Mouse (Mus musculus) forebrain, embryonic 15.5 days (tissue): ENCODE results near the gene Hoxa5. TPM values are rescaled to one million over a fixed set of nuclear protein-coding genes. Genes with fewer than 3 reads are reported as not detected.
A peak's percentile ranks its signal among the peaks of the same experiment; 100 is the strongest.

Experiments used
- ATAC-seq: fragments of 200-750 bp; cut with Nextera tagmentation; replicated peaks from 2 replicates; pipeline ENCODE4 v1.8.0; 2017; ENCODE audit warnings: mild to moderate bottlenecking, moderate TSS enrichment, moderate library complexity
- H3K27ac ChIP-seq: fragments of 300-500 bp; sonication (generic); replicated peaks from 2 replicates; pipeline ENCODE4 v1.5.1; 2015; ENCODE audit warnings: mild to moderate bottlenecking, inconsistent platforms
- H3K27me3 ChIP-seq: fragments of 300-500 bp; sonication (generic); 2 replicates; pipeline ENCODE4 v1.6.1; 2015; ENCODE audit warnings: inconsistent platforms
- H3K36me3 ChIP-seq: fragments of 300-500 bp; sonication (generic); 2 replicates; pipeline ENCODE4 v1.6.1; 2015; ENCODE audit warnings: mild to moderate bottlenecking, inconsistent platforms
- H3K4me1 ChIP-seq: fragments of 300-500 bp; sonication (generic); 2 replicates; pipeline ENCODE4 v1.6.1; 2015; ENCODE audit warnings: inconsistent platforms
- H3K4me2 ChIP-seq: fragments of 300-500 bp; sonication (generic); replicated peaks from 2 replicates; pipeline ENCODE4 v1.6.1; 2015; ENCODE audit warnings: mild to moderate bottlenecking, inconsistent platforms
- H3K4me3 ChIP-seq: fragments of 300-500 bp; sonication (generic); 2 replicates; pipeline ENCODE4 v1.5.1; 2015; ENCODE audit warnings: mild to moderate bottlenecking, inconsistent platforms
- H3K9ac ChIP-seq: fragments of 300-500 bp; sonication (generic); replicated peaks from 2 replicates; pipeline ENCODE4 v1.6.1; 2015; ENCODE audit warnings: mild to moderate bottlenecking, inconsistent platforms
- H3K9me3 ChIP-seq: fragments of 300-500 bp; sonication (generic); 2 replicates; pipeline ENCODE4 v1.6.1; 2016; ENCODE audit warnings: inconsistent platforms
- WGBS: fragments of 180-500 bp; shearing (Covaris S2); methylation state at CpG from one replicate; pipeline ENCODE4 v1.1.7; 2015; ENCODE audit warnings: mixed read lengths; 5-methylcytosine and 5-hydroxymethylcytosine counted together
- polyA plus RNA-seq: library from polyadenylated mRNA; unstranded; fragments of >200 nt; fragmentation: Nextera tagmentation; extraction: Ambion mirVana; gene quantifications from 2 replicates; pipeline ENCODE4 v1.2.1, GENCODE M21; 2015

Hoxa5 gene
- polyA plus RNA-seq: not detected in 2 replicates

- H3K36me3 ChIP-seq: no peaks in the 10 kb centered on the region
- no peak for ATAC-seq
- H3K27me3 ChIP-seq: peaks cover 98% of the 10 kb centered on the region
- peak within 1 kb of the TSS; percentile 12 for H3K4me3 ChIP-seq
- peak within 1 kb of the TSS; percentile 31 for H3K4me2 ChIP-seq
- WGBS: under 1% methylated on average over 65 of the region's 65 CpGs
- peaks cover 11% of the 10 kb centered on the region for H3K4me1 ChIP-seq
- H3K27ac ChIP-seq: no peak within 1 kb of the TSS
- H3K9ac ChIP-seq: no peak within 1 kb of the TSS
- no peaks in the 10 kb centered on the region for H3K9me3 ChIP-seq
Measured at GRCm38 (mm10) chr6:52204050-52204752, at the start of gene Hoxa5. Gene Hoxa5 (minus strand): TSS chr6:52204587.

GRCm38 (mm10) chr6:52253511-52254500 lies 49.4 kb upstream of the Hoxa5 start:
- no peak overlapping the region for H3K9ac ChIP-seq
- H3K36me3 ChIP-seq: no peaks in the 10 kb centered on the region
- peaks cover 93% of the 10 kb centered on the region for H3K27me3 ChIP-seq
- H3K4me2 ChIP-seq: no peak overlapping the region
- H3K9me3 ChIP-seq: no peaks in the 10 kb centered on the region
- WGBS: 1% methylated on average over 59 of the region's 59 CpGs
- no peak overlapping the region for H3K27ac ChIP-seq
- no peak for ATAC-seq
- H3K4me1 ChIP-seq: no peaks in the 10 kb centered on the region
- no peak overlapping the region for H3K4me3 ChIP-seq

GRCm38 (mm10) chr6:52252775-52253376 lies 48.5 kb upstream of the Hoxa5 start:
- under 1% methylated on average over 35 of the region's 35 CpGs for WGBS
- peaks cover 93% of the 10 kb centered on the region for H3K27me3 ChIP-seq
- H3K36me3 ChIP-seq: no peaks in the 10 kb centered on the region
- no peak for ATAC-seq
- no peaks in the 10 kb centered on the region for H3K4me1 ChIP-seq
- no peak overlapping the region for H3K27ac ChIP-seq
- no peak overlapping the region for H3K4me3 ChIP-seq
- H3K9ac ChIP-seq: no peak overlapping the region
- H3K4me2 ChIP-seq: no peak overlapping the region
- H3K9me3 ChIP-seq: no peaks in the 10 kb centered on the region

GRCm38 (mm10) chr6:52252016-52252774 lies 47.8 kb upstream of the Hoxa5 start:
- peaks cover 94% of the 10 kb centered on the region for H3K27me3 ChIP-seq
- no peaks in the 10 kb centered on the region for H3K36me3 ChIP-seq
- H3K4me2 ChIP-seq: no peak overlapping the region
- H3K9ac ChIP-seq: no peak overlapping the region
- no peaks in the 10 kb centered on the region for H3K9me3 ChIP-seq
- H3K4me3 ChIP-seq: no peak overlapping the region
- 1% methylated on average over 24 of the region's 24 CpGs for WGBS
- H3K4me1 ChIP-seq: no peaks in the 10 kb centered on the region
- H3K27ac ChIP-seq: no peak overlapping the region
- ATAC-seq: no peak

GRCm38 (mm10) chr6:52251177-52251879 lies 46.9 kb upstream of the Hoxa5 start:
- H3K27me3 ChIP-seq: peaks cover 95% of the 10 kb centered on the region
- H3K9ac ChIP-seq: no peak overlapping the region
- no peaks in the 10 kb centered on the region for H3K9me3 ChIP-seq
- H3K4me1 ChIP-seq: no peaks in the 10 kb centered on the region
- H3K27ac ChIP-seq: no peak overlapping the region
- no peak for ATAC-seq
- H3K36me3 ChIP-seq: no peaks in the 10 kb centered on the region
- no peak overlapping the region for H3K4me3 ChIP-seq
- 12% methylated on average over 7 of the region's 7 CpGs for WGBS
- H3K4me2 ChIP-seq: no peak overlapping the region

GRCm38 (mm10) chr6:52249826-52250225 lies 45.4 kb upstream of the Hoxa5 start:
- ATAC-seq: no peak
- Histone ChIP-seq H3K4me3 (no peak overlapping the region), H3K9me3 (no peaks in the 10 kb centered on the region), H3K27ac (no peak overlapping the region), H3K4me2 (no peak overlapping the region), H3K4me1 (no peaks in the 10 kb centered on the region), H3K27me3 (peaks cover 97% of the 10 kb centered on the region), H3K36me3 (no peaks in the 10 kb centered on the region), H3K9ac (no peak overlapping the region)
- 1% methylated on average over 4 of the region's 4 CpGs for WGBS

- Histone ChIP-seq H3K4me3 (no peak overlapping the region), H3K9ac (no peak overlapping the region), H3K36me3 (no peaks in the 10 kb centered on the region), H3K4me1 (no peaks in the 10 kb centered on the region), H3K9me3 (no peaks in the 10 kb centered on the region), H3K4me2 (no peak overlapping the region), H3K27ac (no peak overlapping the region), H3K27me3 (peaks cover 97% of the 10 kb centered on the region)
- WGBS: under 1% methylated on average over 16 of the region's 16 CpGs
- no peak for ATAC-seq
Measured at GRCm38 (mm10) chr6:52249415-52249738, 45.0 kb upstream of the Hoxa5 start.

GRCm38 (mm10) chr6:52248638-52249414 lies 44.4 kb upstream of the Hoxa5 start:
- Histone ChIP-seq H3K36me3 (no peaks in the 10 kb centered on the region), H3K9me3 (no peaks in the 10 kb centered on the region), H3K9ac (no peak overlapping the region), H3K27me3 (peaks cover 97% of the 10 kb centered on the region), H3K27ac (no peak overlapping the region), H3K4me1 (no peaks in the 10 kb centered on the region), H3K4me2 (no peak overlapping the region), H3K4me3 (no peak overlapping the region)
- no peak for ATAC-seq
- WGBS: under 1% methylated on average over 27 of the region's 27 CpGs

- H3K27ac ChIP-seq: no peak overlapping the region
- peaks cover 97% of the 10 kb centered on the region for H3K27me3 ChIP-seq
- H3K9me3 ChIP-seq: no peaks in the 10 kb centered on the region
- ATAC-seq: no peak
- no peaks in the 10 kb centered on the region for H3K36me3 ChIP-seq
- no peaks in the 10 kb centered on the region for H3K4me1 ChIP-seq
- under 1% methylated on average over 23 of the region's 23 CpGs for WGBS
- no peak overlapping the region for H3K9ac ChIP-seq
- H3K4me2 ChIP-seq: no peak overlapping the region
- H3K4me3 ChIP-seq: no peak overlapping the region
Measured at GRCm38 (mm10) chr6:52247766-52248637, 43.6 kb upstream of the Hoxa5 start.

- Histone ChIP-seq H3K9me3 (no peaks in the 10 kb centered on the region), H3K9ac (no peak overlapping the region), H3K4me1 (no peaks in the 10 kb centered on the region), H3K4me2 (no peak overlapping the region), H3K27me3 (peaks cover 97% of the 10 kb centered on the region), H3K4me3 (no peak overlapping the region), H3K27ac (no peak overlapping the region), H3K36me3 (no peaks in the 10 kb centered on the region)
- ATAC-seq: no peak
- WGBS: 3% methylated on average over 3 of the region's 3 CpGs
Measured at GRCm38 (mm10) chr6:52246916-52247315, 42.5 kb upstream of the Hoxa5 start.
